Mouse (Mus musculus) heart, embryonic 14.5 days (tissue): Measurements from ENCODE around the gene Hspb1. TPM values are rescaled to one million over a fixed set of nuclear protein-coding genes. Genes with fewer than 3 reads are reported as not detected.

ENCODE experiments used
- ATAC-seq: fragments of 200-750 bp; cut with Nextera tagmentation; 2 replicates; pipeline ENCODE4 v1.8.0; 2017; ENCODE audit warnings: low read depth, moderate TSS enrichment; ENCODE audit not compliant: insufficient number of reproducible peaks, insufficient read depth, low FRiP score
- H3K27ac ChIP-seq, 2 experiments: fragments of 200-500 bp in 1 of 2; fragments of 300-500 bp in 1 of 2; sonication (generic) in 1 of 2; replicated peaks in 1 of 2; 2 replicates each; pipeline ENCODE4 v1.5.1; 2012 to 2014; ENCODE audit warnings: low read depth in 2 of 2, low read length in 2 of 2, control low read depth in 1 of 2, mild to moderate bottlenecking in 1 of 2, mixed read lengths in 1 of 2; ENCODE audit not compliant: control insufficient read depth in 1 of 2, insufficient read depth in 1 of 2
- H3K27me3 ChIP-seq: fragments of 300-500 bp; sonication (generic); 2 replicates; pipeline ENCODE4 v1.6.1; 2014; ENCODE audit warnings: mild to moderate bottlenecking, low read length, control low read depth; ENCODE audit not compliant: control insufficient read depth, insufficient read depth
- H3K36me3 ChIP-seq: fragments of 300-500 bp; sonication (generic); 2 replicates; pipeline ENCODE4 v1.6.1; 2014; ENCODE audit warnings: mild to moderate bottlenecking, control low read depth, low read length, mixed read lengths; ENCODE audit not compliant: control insufficient read depth, insufficient read depth
- H3K4me1 ChIP-seq, 2 experiments: fragments of 200-500 bp in 1 of 2; fragments of 300-500 bp in 1 of 2; sonication (generic) in 1 of 2; 2 replicates each; pipeline ENCODE4 v1.6.1; 2012 to 2014; ENCODE audit warnings: low read length in 2 of 2, control low read depth in 1 of 2, mixed read lengths in 1 of 2; ENCODE audit not compliant: control insufficient read depth in 2 of 2, insufficient read depth in 2 of 2
- H3K4me2 ChIP-seq: fragments of 300-500 bp; sonication (generic); 2 replicates; pipeline ENCODE4 v1.6.1; 2014; ENCODE audit warnings: mild to moderate bottlenecking, low read length
- H3K4me3 ChIP-seq, 2 experiments: fragments of 200-500 bp in 1 of 2; fragments of 300-500 bp in 1 of 2; sonication (generic) in 1 of 2; 2 replicates each; pipeline ENCODE4 v1.5.1; 2012 to 2014; ENCODE audit warnings: low read length in 2 of 2, mild to moderate bottlenecking in 2 of 2, control low read depth in 1 of 2, low read depth in 1 of 2, moderate library complexity in 1 of 2; ENCODE audit not compliant: control insufficient read depth in 1 of 2, insufficient read depth in 1 of 2
- H3K9ac ChIP-seq: fragments of 300-500 bp; sonication (generic); 2 replicates; pipeline ENCODE4 v1.6.1; 2014; ENCODE audit warnings: mild to moderate bottlenecking, low read length
- H3K9me3 ChIP-seq: fragments of 300-500 bp; sonication (generic); 2 replicates; pipeline ENCODE4 v1.6.1; 2016; ENCODE audit warnings: low read length, control low read depth; ENCODE audit not compliant: control insufficient read depth
- WGBS: fragments of 180-500 bp; shearing (Covaris S2); extraction: QIAGEN DNeasy Blood & Tissue Kit; methylation state at CpG from one replicate; pipeline ENCODE4 v1.1.7; 2014; 5-methylcytosine and 5-hydroxymethylcytosine counted together
- polyA plus RNA-seq: library from polyadenylated mRNA; unstranded; fragments of >200 nt; fragmentation: Nextera tagmentation; extraction: Ambion mirVana; gene quantifications from 2 replicates; pipeline ENCODE4 v1.2.1, GENCODE M21; 2014

Gene Hspb1
- polyA plus RNA-seq, 1 experiment from 2014 or later = 1,014 TPM

- ATAC-seq = no peak
- H3K36me3 ChIP-seq = peaks cover 24% of the 10 kb centered on the region
- H3K27ac ChIP-seq = peak overlapping the region; percentile 73 to 96
- 0 out of 2 replicates have a peak overlapping the region, but pooled peaks have one; percentile 31 for H3K9ac ChIP-seq
- peaks cover 8 to 23% of the 10 kb centered on the region in 2 experiments for H3K4me1 ChIP-seq
- H3K9me3 ChIP-seq = no peaks in the 10 kb centered on the region
- WGBS = 52% methylated on average over 7 of the region's 7 CpGs
- peak overlapping the region in 1 of 2 experiments; percentile 86; a peak in 3 of 4 replicates for H3K4me3 ChIP-seq
- no peaks in the 10 kb centered on the region for H3K27me3 ChIP-seq
- peak overlapping the region; percentile 70 for H3K4me2 ChIP-seq
These were observed 47.4 kb downstream of the Hspb1 start for GRCm38 (mm10) chr5:135935176-135935523.

GRCm38 (mm10) chr5:135935641-135936190 is 48.0 kb downstream of the Hspb1 start:
- H3K9me3 ChIP-seq = no peaks in the 10 kb centered on the region
- H3K27me3 ChIP-seq = no peaks in the 10 kb centered on the region
- H3K4me2 ChIP-seq = no peak overlapping the region
- WGBS = 74% methylated on average over 6 of the region's 6 CpGs
- H3K9ac ChIP-seq = no peak overlapping the region
- H3K27ac ChIP-seq = peak overlapping the region in 1 of 2 experiments; percentile 96; a peak in 1 of 4 replicates
- H3K36me3 ChIP-seq = peaks cover 18% of the 10 kb centered on the region
- no peak overlapping the region for H3K4me3 ChIP-seq
- no peak for ATAC-seq
- H3K4me1 ChIP-seq = peaks cover 8 to 23% of the 10 kb centered on the region in 2 experiments

Other genes with a start within 250 kb of the Hspb1 start
- 33.2 and 34.9 TPM in 2 replicates for gene Por, start 217.9 kb upstream of the Hspb1 start, polyA plus RNA-seq
- gene Tmem120a, start 143.5 kb upstream of the Hspb1 start, polyA plus RNA-seq = 34.1 and 34.6 TPM in 2 replicates
- 0.26 and 0.42 TPM in 2 replicates for gene Styxl1, start 109.5 kb upstream of the Hspb1 start, polyA plus RNA-seq
- 1,172 and 1,176 TPM in 2 replicates for gene Mdh2, start 109.4 kb upstream of the Hspb1 start, polyA plus RNA-seq
- gene Srrm3, start 81.0 kb upstream of the Hspb1 start, polyA plus RNA-seq = 0.15 TPM in 1 of 2 replicates, not detected in the other
- 72.5 and 84.8 TPM in 2 replicates for gene Ywhag, start 46.7 kb downstream of the Hspb1 start, polyA plus RNA-seq
- gene Ssc4d, start 86.6 kb downstream of the Hspb1 start, polyA plus RNA-seq = 0.39 and 0.68 TPM in 2 replicates
- not detected in 2 replicates for gene Zp3, start 92.2 kb downstream of the Hspb1 start, polyA plus RNA-seq
- gene Dtx2, start 106.9 kb downstream of the Hspb1 start, polyA plus RNA-seq = 16.8 and 17.4 TPM in 2 replicates
- gene Upk3b, start 150.6 kb downstream of the Hspb1 start, polyA plus RNA-seq = 22.5 and 35.4 TPM in 2 replicates
- 0.46 TPM in 1 of 2 replicates, not detected in the other for gene Upk3bl, start 166.6 kb downstream of the Hspb1 start, polyA plus RNA-seq
- gene Rasa4, start 196.0 kb downstream of the Hspb1 start, polyA plus RNA-seq = 1.3 and 1.8 TPM in 2 replicates
- 166 and 178 TPM in 2 replicates for gene Polr2j, start 228.7 kb downstream of the Hspb1 start, polyA plus RNA-seq
- 13.8 and 16.9 TPM in 2 replicates for gene Lrwd1, start 248.2 kb downstream of the Hspb1 start, polyA plus RNA-seq
- gene Alkbh4, start 248.2 kb downstream of the Hspb1 start, polyA plus RNA-seq = 9.5 and 9.9 TPM in 2 replicates